Mouse (Mus musculus) kidney, adult 2 months (tissue): ENCODE measurements at regions not wholly inside any gene's neighbourhood (a gene's known extent, or its start where the extent isn't known, plus 50 kb on each side); places are given as distances from the start of the nearest gene placed in this dataset.

Source experiments
- CTCF ChIP-seq: fragments of 200-500 bp; conservative IDR thresholded peaks from 2 replicates; pipeline ENCODE4 v1.5.1; 2011; ENCODE audit warnings: low read depth, mild to moderate bottlenecking, control low read depth, low read length, moderate library complexity, mixed read lengths; ENCODE audit not compliant: insufficient read depth, insufficient read length
- POLR2A ChIP-seq: fragments of 200-500 bp; IDR thresholded peaks from one replicate; pipeline ENCODE4 v1.6.1; 2011; ENCODE audit warnings: low read depth, low read length, control low read depth

DNA sequence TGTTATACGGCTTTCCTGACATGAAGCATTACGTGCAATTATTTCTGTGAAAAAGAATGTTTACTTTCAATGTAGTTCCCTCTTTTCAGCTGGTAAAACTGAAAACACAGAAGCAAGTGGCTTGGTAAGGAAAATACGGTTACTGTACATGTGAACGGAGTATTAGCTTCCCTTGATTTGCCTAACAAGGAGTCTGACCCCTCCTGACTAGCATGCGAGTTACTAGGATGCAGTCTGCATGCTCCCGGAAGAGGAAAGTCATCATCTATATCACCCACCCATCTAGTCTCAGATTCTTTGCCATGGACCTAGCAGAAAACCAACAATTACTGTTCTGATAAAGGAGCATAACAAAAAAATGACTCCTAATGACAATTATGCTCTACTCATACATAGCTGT is 611.5 kb downstream of the Slc22a22 start:
- TF ChIP-seq CTCF (no peak), POLR2A (no peak)
